Mouse (Mus musculus): Measurements from ENCODE around the gene Tbp.

DNA sequence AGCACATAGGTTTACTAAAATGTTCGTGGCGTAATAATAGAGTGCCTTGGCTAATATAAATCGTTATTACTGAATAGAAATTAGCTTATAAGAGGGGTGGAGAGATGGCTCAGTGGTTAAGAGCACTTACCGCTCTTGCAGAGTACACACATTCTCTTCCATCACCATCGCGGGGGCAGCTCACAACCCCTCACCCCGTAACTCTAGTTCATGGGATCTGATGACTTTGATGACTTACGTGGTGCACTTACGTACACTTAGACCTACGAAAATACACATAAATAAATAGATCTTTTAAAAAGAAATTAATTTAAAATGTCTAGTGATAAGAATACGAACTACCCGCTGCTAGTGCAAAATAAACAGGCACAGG, 65.2 kb downstream of the Tbp start:
- TF ChIP-seq CTCF (IDR thresholded peaks at IDR 0.05): no peak
- TF ChIP-seq POLR2A (IDR thresholded peaks at IDR 0.05; ENCODE audit: insufficient read depth, low read depth, low read length): no peak
- no peak for TF ChIP-seq EP300 (IDR thresholded peaks at IDR 0.05; ENCODE audit: insufficient read depth, low read depth, low read length)

Data from heart, adult 2 months (tissue).